Mouse (Mus musculus) limb, embryonic 10.5 days (tissue): ENCODE data around the gene Panx3. TPM values are rescaled to one million over a fixed set of nuclear protein-coding genes. Genes with fewer than 3 reads are reported as not detected.

Experiments
- DNase-seq: peaks from one replicate; pipeline ENCODE4 v3.0.0-alpha.2; 2017; ENCODE audit warnings: low spot score
- H3K27ac ChIP-seq: fragments of 300-500 bp; sonication (generic); 2 replicates; pipeline ENCODE4 v1.5.1; 2016; ENCODE audit warnings: mild to moderate bottlenecking
- H3K27me3 ChIP-seq: fragments of 300-500 bp; sonication (generic); 2 replicates; pipeline ENCODE4 v1.6.1; 2016; ENCODE audit warnings: low read depth, mild to moderate bottlenecking; ENCODE audit not compliant: poor library complexity, severe bottlenecking
- H3K36me3 ChIP-seq: fragments of 300-500 bp; sonication (generic); 2 replicates; pipeline ENCODE4 v1.6.1; 2016; ENCODE audit warnings: mild to moderate bottlenecking, moderate library complexity
- H3K4me1 ChIP-seq: fragments of 300-500 bp; sonication (generic); 2 replicates; pipeline ENCODE4 v1.6.1; 2016
- H3K4me3 ChIP-seq: fragments of 300-500 bp; sonication (generic); 2 replicates; pipeline ENCODE4 v1.5.1; 2016; ENCODE audit warnings: mild to moderate bottlenecking, moderate library complexity
- H3K9me3 ChIP-seq: fragments of 300-500 bp; sonication (generic); replicated peaks from 2 replicates; pipeline ENCODE4 v1.6.1; 2016; ENCODE audit warnings: mild to moderate bottlenecking
- WGBS: fragments of 180-500 bp; shearing (Covaris S2); methylation state at CpG from one replicate; pipeline ENCODE4 v1.1.7; 2016; 5-methylcytosine and 5-hydroxymethylcytosine counted together
- polyA plus RNA-seq: library from polyadenylated mRNA; unstranded; fragments of >200 nt; fragmentation: Nextera tagmentation; extraction: Ambion mirVana; gene quantifications from 2 replicates; pipeline ENCODE4 v1.2.1, GENCODE M21; 2016

Panx3 gene
- polyA plus RNA-seq, 1 experiment from 2014 or later: not detected

DNA sequence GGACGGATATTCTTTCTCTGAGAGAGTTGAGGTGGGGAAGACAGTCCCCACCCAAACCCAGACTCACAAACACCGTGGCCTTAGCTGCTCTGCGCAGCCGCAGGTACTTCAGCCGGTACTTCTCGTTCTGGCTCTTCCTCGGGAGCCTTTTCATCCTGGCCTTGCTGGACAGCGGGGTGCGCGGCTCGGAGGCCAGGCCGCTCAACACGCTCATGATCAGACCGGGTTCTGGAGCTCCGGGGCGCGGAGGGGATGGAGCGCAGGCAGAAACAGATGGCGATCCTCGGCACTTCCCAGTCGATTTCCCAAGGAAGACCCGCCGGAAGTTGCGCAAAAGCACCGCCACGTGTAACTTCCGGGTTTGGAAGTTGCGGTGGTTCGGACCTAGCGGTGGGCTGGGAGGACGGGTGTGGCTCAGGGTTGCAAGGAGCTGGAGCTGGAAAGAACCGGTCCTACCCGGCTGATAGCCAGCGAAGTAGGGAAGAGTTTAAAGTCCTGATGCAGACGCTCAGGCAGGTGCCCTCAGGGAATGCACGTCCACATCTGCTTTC lies 12.0 kb downstream of the Panx3 start, which contains the start of gene Tbrg1:
TSS of gene Tbrg1 (minus strand) at position 382 of the 551 bp plus-strand sequence.
- Histone ChIP-seq H3K27ac (peak within 1 kb of the TSS; percentile 92), H3K36me3 (peaks cover 28% of the 10 kb centered on the region), H3K27me3 (no peaks in the 10 kb centered on the region), H3K4me3 (peak within 1 kb of the TSS; percentile 85), H3K9me3 (no peaks in the 10 kb centered on the region), H3K4me1 (peaks cover 8% of the 10 kb centered on the region)
- DNase-seq: peak; percentile 94
- 0% methylated on average over 36 of the region's 36 CpGs for WGBS

DNA sequence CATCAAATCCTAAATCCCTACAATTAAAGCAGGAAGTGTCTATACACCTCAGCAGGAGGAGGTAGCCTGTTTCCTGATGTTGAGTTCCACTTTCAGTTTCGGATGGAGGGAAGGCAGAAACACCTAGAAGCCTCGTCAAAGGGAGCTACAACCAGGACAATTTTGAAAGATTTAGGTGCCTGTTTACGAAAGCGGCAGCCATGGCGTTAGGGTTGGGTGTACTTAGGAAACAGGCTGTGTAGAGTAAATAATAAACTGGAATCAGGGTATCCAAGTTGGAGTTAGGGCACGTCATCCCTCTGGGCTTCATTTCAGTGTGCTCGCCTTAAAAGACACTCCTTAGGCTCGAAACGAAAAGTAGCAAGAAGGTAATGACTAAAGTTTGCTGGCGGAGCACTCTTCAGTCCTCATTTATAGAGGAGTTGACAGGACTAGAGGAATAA lies 12.6 kb downstream of the Panx3 start:
- Histone ChIP-seq H3K4me1 (peaks cover 8% of the 10 kb centered on the region), H3K9me3 (no peaks in the 10 kb centered on the region), H3K4me3 (peak overlapping the region; percentile 85), H3K36me3 (peaks cover 32% of the 10 kb centered on the region), H3K27ac (peak overlapping the region; percentile 92), H3K27me3 (no peaks in the 10 kb centered on the region)
- 2% methylated on average over 10 of the region's 10 CpGs for WGBS
- peak; percentile 42 for DNase-seq

DNA sequence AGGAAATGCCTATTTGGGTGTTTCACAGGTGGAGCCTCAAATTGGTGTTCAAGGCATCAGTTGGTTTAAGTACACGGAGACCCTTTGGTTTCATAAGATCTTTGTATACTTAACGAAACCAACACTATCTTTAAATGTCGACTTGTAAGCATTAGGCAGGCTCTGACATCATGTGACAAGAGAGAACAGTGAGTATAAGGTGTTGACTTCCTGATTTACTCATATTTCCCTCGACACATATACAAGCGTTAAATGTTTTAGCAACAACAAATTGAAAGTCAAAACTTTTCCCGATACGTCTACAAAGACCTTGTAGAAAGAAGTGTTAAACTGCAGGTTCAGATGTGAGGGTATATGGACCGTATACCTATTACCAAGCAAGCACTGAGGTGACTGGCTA lies 13.1 kb downstream of the Panx3 start:
- 71% methylated on average over 8 of the region's 8 CpGs for WGBS
- DNase-seq: no peak
- peaks cover 8% of the 10 kb centered on the region for H3K4me1 ChIP-seq
- H3K36me3 ChIP-seq: peaks cover 37% of the 10 kb centered on the region
- H3K27ac ChIP-seq: peak overlapping the region; percentile 92; the same call in 1 of the 2 replicates
- peak overlapping the region; percentile 85 for H3K4me3 ChIP-seq
- no peaks in the 10 kb centered on the region for H3K27me3 ChIP-seq
- no peaks in the 10 kb centered on the region for H3K9me3 ChIP-seq

DNA sequence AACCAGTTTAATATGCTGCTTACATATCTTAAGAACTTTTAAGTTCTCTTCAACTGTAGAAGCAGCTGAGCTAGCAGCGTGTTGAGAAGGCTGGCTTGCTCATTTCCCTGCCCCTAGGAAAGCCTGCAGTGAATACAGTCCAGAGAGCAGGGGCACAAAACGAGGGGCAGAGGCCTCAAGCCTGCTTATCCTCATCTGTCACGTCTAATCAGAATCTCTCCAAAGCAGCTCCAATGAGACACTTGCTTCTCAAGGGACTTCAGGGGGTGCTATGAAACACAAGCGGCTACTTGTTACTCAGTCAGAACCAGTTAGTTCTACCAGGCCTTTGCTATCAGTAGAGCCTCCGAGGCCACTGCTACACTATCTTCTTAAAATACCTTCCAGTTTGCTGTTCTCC lies 15.2 kb downstream of the Panx3 start:
- H3K4me3 ChIP-seq: no peak overlapping the region
- H3K27ac ChIP-seq: no peak overlapping the region
- 81% methylated on average over 5 of the region's 5 CpGs for WGBS
- no peaks in the 10 kb centered on the region for H3K9me3 ChIP-seq
- H3K27me3 ChIP-seq: no peaks in the 10 kb centered on the region
- H3K36me3 ChIP-seq: peaks cover 58% of the 10 kb centered on the region
- DNase-seq: no peak
- peaks cover 8% of the 10 kb centered on the region for H3K4me1 ChIP-seq

DNA sequence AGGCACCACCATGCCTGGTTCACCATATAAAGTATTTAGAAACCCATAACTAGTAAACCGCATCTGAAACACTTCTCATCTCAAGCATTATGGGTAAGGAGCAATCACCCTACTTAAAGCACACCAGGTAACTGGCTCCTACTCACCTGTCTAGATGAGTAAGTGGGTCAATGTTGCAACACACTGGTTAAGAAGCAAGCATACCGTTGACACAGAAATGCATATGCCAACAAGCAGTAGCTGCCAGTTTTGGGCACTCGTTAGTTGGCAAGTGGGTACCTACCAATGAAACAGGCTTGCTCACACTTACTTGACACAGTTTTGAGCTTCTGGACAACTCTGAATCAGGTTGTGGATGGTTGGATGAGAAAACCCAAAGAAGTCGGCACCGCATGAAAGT lies 18.4 kb downstream of the Panx3 start:
- no peaks in the 10 kb centered on the region for H3K27me3 ChIP-seq
- WGBS: 93% methylated on average over 5 of the region's 5 CpGs
- peaks cover 75% of the 10 kb centered on the region for H3K36me3 ChIP-seq
- H3K4me3 ChIP-seq: no peak overlapping the region
- no peak overlapping the region for H3K27ac ChIP-seq
- no peaks in the 10 kb centered on the region for H3K4me1 ChIP-seq
- H3K9me3 ChIP-seq: no peaks in the 10 kb centered on the region
- DNase-seq: no peak

DNA sequence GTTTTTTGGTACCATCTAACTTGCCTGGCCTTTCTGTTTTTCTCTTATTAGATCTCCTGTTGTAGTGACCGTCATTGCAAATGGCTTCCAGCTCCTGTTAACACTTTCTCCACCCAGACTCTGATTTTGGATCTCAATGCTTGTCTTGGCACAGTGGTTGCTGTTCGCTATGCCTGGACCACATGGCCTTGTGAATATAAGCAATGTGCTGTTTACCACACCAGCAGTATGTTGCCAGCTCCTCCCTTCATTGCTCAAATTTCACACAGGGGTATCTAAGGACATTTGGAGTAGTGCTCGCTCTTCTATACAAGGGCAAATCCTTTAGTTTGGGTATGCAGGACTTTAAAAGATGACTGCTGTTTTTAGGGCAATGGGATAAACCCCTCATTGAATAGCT lies 22.8 kb downstream of the Panx3 start:
- H3K9me3 ChIP-seq: no peaks in the 10 kb centered on the region
- no peak overlapping the region for H3K4me3 ChIP-seq
- no peaks in the 10 kb centered on the region for H3K27me3 ChIP-seq
- DNase-seq: no peak
- H3K36me3 ChIP-seq: peaks cover 41% of the 10 kb centered on the region
- WGBS: 89% methylated on average over 3 of the region's 3 CpGs
- H3K4me1 ChIP-seq: no peaks in the 10 kb centered on the region
- no peak overlapping the region for H3K27ac ChIP-seq

DNA sequence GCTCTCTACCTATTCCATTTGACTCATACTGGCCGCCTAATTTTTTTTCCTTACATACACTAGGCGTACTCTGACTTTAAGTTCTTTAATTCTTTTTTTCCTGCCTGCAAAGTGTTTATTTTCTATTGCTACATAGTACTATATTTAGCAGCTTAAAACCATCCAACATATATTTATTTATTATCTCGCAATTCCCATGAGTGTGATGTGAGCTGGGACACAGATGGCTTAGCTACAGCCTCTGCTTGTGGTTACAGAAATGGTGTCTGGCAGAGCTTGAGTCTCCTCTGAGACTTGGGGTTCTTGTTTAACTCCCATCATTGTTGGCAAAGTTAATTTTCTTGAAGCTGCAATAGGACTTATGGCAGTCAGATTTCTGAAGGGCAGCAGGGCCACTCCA lies 30.3 kb downstream of the Panx3 start:
- Histone ChIP-seq H3K4me3 (no peak overlapping the region), H3K27me3 (no peaks in the 10 kb centered on the region), H3K9me3 (no peaks in the 10 kb centered on the region), H3K27ac (no peak overlapping the region), H3K4me1 (no peaks in the 10 kb centered on the region), H3K36me3 (no peaks in the 10 kb centered on the region)
- WGBS: 90% methylated on average over 3 of the region's 3 CpGs
- DNase-seq: no peak

DNA sequence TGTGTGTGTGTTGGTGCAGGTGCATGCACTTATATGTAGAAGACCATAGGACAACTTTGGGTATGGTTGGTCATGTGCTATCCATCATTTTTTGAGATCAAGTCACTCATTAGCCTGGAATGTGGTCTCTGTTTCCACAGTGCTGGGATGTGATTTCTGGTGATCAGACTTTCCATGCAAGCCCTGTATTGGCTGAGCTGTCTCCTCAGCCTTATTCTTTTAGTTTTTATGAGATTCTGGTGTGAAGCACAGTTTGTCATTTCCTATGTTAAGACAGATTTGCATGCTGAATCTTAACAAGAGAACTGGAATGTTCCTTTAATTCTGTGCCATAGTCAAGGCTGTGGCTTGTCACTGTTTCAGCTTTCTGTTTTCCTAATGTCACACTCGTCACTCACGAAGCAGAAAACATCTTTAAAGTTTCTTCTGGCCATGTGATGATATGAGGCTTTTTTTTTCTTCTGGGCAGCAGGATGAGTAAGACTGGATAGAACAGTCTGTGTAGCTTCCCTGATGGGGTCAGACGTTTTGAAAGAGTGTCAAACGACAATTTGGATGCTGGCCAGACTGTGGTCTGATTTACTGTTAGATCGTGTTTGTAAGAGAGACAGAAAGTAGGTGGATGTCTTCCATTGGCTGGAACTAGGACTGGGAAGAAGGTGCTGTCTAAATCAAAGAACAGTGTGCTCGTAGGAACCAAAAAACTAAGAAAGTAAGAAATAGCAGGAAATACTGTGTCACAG lies 32.1 kb downstream of the Panx3 start:
- DNase-seq: no peak
- Histone ChIP-seq H3K9me3 (no peaks in the 10 kb centered on the region), H3K36me3 (no peaks in the 10 kb centered on the region), H3K4me1 (no peaks in the 10 kb centered on the region), H3K27ac (no peak overlapping the region), H3K27me3 (no peaks in the 10 kb centered on the region; the same call in 1 of the 2 replicates), H3K4me3 (no peak overlapping the region)
- WGBS: 69% methylated on average over 6 of the region's 6 CpGs

DNA sequence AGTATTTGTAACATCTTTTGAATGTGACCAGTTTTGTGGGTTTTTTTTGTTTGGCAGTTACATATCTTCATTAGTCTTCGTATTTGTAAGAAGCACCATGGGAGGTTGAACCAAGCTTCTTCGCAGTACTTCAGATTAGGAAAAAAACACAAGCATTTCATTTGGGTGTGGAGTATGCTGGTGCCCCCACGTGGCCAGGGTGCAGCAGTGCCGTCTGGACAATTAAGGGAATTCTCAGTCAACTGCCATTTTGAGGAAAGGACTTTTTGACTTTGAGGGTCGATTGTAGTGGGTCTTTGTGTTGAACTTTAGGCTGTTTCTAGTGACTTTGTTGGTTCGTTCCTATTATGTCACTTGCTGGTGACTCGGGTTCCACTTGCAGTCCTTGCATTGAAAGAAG lies 32.7 kb downstream of the Panx3 start:
- H3K4me3 ChIP-seq: no peak overlapping the region
- H3K9me3 ChIP-seq: no peaks in the 10 kb centered on the region
- H3K27ac ChIP-seq: no peak overlapping the region
- H3K27me3 ChIP-seq: peaks cover 2% of the 10 kb centered on the region; the same call in 1 of the 2 replicates
- H3K4me1 ChIP-seq: no peaks in the 10 kb centered on the region
- 22% methylated on average over 7 of the region's 7 CpGs for WGBS
- DNase-seq: peak; percentile 61
- no peaks in the 10 kb centered on the region for H3K36me3 ChIP-seq

DNA sequence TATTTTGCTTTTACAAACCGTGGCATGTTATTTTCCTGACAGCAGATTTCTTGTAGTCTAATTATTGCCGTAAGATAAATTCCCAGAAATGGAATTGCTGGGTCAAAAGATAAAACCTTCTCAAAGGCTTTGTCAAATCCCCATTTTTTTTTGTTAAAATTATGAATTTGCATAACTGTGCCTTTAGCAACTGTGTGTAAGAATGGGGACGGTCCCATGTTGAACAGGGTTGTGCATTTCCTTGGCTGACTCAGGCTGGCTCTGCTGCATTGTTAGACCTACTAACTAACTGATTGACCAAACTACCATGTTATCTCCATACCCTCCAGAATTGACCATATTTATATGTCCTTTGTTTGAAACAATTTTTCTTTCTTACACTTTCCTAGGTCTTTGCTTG lies 34.8 kb downstream of the Panx3 start:
- H3K36me3 ChIP-seq: no peaks in the 10 kb centered on the region
- H3K9me3 ChIP-seq: no peaks in the 10 kb centered on the region
- WGBS: 94% methylated on average over 3 of the region's 3 CpGs
- H3K27me3 ChIP-seq: peaks cover 3% of the 10 kb centered on the region; the same call in 1 of the 2 replicates
- H3K4me3 ChIP-seq: no peak overlapping the region
- no peak for DNase-seq
- no peak overlapping the region for H3K27ac ChIP-seq
- no peaks in the 10 kb centered on the region for H3K4me1 ChIP-seq

DNA sequence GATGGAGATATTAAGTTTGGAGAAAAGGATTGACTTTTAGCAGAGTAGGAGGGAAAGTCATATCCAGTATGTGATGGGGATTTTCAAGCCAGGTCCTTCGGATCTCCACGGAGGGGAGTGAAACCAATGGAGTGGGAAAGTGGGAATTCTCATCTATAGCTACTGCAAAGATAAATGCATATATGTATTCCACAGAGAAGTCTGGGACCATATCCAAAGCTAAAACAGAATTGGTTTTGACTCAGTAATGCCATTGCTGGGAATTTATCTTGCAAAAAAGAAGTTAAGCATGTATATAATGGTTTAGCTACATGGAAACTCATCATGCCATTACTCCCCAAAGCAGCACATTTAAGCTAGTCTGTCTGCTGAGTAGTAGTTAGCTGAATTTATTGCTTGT lies 36.7 kb downstream of the Panx3 start:
- no peak overlapping the region for H3K4me3 ChIP-seq
- no peak overlapping the region for H3K27ac ChIP-seq
- H3K4me1 ChIP-seq: no peaks in the 10 kb centered on the region
- DNase-seq: no peak
- peaks cover 3% of the 10 kb centered on the region; the same call in 1 of the 2 replicates for H3K27me3 ChIP-seq
- WGBS: 88% methylated on average over 2 of the region's 2 CpGs
- H3K36me3 ChIP-seq: no peaks in the 10 kb centered on the region
- H3K9me3 ChIP-seq: no peaks in the 10 kb centered on the region

DNA sequence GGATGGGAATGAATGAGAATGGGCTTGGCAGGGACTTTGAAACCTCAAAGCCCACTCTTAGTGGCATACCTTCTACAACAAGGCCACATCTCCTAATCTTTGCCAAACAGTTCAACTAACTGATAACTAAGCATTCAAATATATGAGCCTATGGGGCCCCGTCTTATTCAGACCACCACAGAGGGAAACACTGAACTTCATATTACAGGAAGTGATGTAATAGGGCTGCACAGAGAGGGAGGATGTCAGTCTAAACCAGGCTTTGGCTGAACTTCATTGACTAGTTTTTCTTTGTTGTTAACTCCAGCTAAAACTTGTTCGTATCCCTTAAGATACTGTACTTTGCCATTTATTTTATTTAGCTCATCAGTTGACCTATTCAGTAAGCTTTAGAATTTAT lies 39.1 kb downstream of the Panx3 start:
- 0 out of 2 replicates have a peak, but pooled peaks cover 4% of the 10 kb centered on the region for H3K4me1 ChIP-seq
- H3K27ac ChIP-seq: no peak overlapping the region
- no peaks in the 10 kb centered on the region for H3K9me3 ChIP-seq
- H3K27me3 ChIP-seq: peaks cover 3% of the 10 kb centered on the region; the same call in 1 of the 2 replicates
- no peaks in the 10 kb centered on the region for H3K36me3 ChIP-seq
- DNase-seq: no peak
- H3K4me3 ChIP-seq: no peak overlapping the region
- WGBS: 89% methylated on average over 2 of the region's 2 CpGs

DNA sequence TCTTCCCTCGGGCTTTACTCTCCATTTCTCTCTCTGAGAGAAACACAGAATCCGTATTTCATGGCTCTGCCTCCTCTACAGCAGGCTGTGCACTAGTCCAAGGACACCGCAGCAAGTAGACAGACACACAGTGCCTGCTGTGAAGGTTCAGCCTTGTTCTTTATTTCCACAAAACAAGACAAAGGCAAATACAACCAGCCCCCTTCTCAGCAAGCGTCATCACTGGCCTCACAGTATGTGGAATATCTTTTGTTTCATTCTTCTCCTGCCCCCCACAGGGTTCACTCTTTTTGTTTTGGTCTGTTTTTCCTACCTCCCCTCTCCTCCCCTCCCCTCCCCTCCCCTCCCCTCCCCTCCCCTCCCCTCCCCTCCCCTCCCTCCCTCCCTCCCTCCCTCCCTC lies 40.5 kb downstream of the Panx3 start:
- H3K4me1 ChIP-seq: 0 out of 2 replicates have a peak, but pooled peaks cover 4% of the 10 kb centered on the region
- no peak overlapping the region for H3K27ac ChIP-seq
- H3K36me3 ChIP-seq: no peaks in the 10 kb centered on the region
- 73% methylated on average over 4 of the region's 4 CpGs for whole genome bisulfite sequencing
- no peaks in the 10 kb centered on the region for H3K9me3 ChIP-seq
- no peak overlapping the region for H3K4me3 ChIP-seq
- no peak for DNase-seq
- peaks cover 6% of the 10 kb centered on the region; the same call in 1 of the 2 replicates for H3K27me3 ChIP-seq
